Mouse (Mus musculus) neural tube, embryonic 10.5 days (tissue): Measurements from ENCODE around the gene Bach2.

ENCODE experiments used
- DNase-seq: peaks from one replicate; pipeline ENCODE4 v3.0.0-alpha.2; 2017; ENCODE audit warnings: low spot score; ENCODE audit errors: extremely low spot score

Gene Bach2

DNA sequence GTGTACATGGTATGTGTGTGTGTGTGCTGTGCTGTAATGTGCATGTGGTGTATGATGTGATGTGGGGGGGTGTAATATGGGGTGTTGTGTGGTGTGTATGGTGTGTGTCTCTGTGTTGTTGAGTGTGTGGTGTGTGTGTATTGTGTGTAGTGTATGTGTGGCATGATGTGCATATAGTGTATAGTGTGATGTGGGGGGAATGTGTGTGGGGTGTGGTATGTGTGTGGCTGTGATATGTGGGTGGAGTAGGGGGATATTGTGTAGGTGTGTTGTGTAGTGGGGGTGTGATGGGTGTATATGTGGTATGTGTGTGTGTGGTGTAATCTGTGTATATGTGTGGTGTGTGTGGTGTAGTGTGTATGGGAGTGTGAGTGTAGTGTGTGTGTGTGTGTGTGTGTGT is 15.0 kb upstream of the Bach2 start:
- no peak for DNase-seq

DNA sequence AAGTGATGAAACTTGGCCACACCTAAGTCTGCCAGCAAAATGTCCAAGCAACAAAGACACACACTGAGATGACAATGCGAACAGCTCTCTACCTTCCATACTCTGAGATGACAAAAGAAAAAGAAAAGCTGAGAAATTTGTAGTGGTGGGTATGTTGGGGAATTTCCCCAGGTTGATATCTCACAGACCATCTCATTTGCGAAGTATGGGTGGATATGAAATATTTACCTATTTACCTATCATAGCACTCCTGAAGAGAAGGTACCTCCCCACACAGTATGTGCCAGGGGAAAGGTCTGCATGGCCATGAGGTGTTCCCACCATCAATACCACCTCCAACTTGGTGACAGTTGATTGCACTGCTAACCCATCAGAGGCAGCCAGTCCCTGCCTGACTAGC is 13.4 kb upstream of the Bach2 start:
- DNase-seq: no peak

DNA sequence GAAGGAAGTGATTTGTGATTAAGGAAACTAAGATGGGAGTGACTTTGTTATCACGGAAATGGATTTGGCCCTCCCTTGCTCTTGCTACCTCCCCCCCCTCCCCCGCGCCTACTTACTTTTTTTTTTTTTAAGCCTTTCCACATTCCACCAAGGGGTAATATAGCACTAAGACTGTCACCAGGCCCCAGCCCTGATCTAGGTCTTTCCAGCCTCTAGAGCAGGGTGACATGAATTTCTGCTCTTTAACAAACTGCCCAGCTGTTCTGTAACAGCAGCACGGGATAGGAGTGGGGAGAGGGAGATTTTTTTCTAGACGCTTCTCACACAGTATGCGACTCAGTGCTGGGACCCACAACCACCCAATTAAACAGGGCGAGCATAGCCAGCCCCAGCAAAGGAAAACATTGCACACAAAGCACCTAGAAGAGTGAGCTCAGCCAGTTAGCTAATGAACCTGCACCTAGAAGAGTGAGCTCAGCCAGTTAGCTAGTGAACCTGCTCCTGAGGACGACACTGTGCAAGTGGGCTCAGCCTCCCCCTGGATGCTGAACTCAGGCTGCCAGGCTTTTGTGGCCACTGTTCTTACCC is 10.5 kb upstream of the Bach2 start:
- no peak for DNase-seq

DNA sequence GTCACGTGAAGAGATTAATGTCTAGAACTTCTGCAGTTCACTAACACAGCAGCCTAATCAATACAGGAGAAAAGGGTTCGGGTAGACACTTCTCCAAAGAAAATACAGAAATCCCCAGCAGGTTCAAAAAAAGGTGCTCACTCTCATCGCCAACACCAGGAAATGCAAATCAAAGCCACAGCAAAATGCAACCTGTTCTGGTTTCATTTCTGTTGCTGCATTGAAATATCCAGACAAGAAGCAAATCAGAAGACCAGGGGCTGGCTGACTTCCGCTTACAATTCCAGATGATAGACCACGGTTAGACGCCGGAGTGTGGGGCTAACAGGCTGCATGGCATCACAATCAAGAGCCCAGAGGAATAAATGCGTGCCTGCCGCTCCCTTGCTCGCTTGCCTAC is 9.3 kb upstream of the Bach2 start:
- DNase-seq: no peak

DNA sequence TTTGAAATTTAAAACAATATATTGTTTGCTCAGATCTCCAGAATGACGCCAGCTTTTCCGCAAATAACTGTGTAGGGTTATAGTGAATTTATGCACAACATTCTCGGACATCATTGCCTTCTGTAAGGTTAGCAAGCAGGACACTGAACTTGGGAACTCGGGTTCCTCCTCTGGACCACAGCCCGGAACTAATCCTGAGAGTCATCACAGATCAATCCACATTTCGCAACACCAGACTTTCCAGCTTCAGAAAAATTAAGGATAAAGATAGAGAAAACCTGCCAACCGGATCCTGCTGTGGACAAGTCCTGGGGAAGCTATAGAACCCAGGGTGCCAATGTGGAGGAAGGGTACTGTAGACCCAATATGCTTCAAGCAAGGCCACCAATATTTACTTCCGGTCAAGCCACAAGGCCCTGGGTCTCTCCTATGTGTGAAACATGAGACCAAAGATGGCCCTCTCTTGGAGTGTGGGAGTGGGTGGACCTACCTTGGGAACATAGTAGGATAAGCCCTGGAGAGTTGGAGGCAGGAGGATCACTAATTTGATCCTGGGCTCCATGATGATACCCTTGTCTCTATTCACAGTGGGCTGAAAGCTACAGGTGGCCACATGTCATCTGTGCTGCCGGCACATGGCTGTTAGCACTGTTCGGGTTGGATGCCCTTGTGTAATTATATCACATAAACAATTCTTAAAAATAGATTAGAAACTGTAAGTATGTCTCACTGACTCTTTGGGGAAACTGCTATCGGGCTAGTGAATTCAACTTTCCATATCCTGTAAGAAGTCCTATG is 7.1 kb upstream of the Bach2 start:
- no peak for DNase-seq

DNA sequence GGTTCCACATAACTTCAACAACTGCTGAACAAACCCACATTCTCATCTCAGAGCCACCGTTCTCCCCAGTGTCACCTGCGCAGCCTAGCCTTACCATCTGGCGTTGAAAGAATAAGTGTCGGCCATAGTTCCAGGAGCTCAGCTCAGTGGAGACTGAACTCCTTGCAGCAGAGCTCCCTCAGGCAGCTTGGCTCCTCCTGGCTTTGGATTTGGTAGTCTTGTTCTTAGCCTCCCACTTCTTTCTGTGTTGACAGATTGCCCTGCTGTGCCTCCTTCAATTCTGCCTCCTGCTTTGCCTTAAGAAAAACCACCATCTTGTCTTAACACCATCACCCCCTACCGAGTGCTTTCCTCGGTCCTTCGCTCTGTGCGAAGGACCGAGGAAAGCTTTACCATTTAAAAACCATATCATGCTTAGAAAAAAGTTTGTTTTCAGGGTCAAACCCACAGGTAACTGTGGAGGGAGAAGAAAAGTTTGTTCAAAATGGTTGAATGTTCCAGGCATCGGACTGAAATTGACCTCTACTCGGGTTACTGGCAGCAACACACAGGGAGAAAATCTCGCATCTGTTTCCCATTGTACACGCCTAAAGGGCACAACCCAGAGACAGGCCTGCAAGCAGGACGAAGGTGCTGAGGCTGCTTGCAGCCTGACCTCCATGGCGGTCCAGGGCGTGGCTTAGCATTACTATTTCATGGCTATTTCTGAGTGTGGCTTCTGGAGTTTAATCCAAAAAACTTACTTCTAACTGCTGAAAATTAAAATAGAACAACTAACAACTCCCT is 2.5 kb upstream of the Bach2 start:
- peak; percentile 39 for DNase-seq

DNA sequence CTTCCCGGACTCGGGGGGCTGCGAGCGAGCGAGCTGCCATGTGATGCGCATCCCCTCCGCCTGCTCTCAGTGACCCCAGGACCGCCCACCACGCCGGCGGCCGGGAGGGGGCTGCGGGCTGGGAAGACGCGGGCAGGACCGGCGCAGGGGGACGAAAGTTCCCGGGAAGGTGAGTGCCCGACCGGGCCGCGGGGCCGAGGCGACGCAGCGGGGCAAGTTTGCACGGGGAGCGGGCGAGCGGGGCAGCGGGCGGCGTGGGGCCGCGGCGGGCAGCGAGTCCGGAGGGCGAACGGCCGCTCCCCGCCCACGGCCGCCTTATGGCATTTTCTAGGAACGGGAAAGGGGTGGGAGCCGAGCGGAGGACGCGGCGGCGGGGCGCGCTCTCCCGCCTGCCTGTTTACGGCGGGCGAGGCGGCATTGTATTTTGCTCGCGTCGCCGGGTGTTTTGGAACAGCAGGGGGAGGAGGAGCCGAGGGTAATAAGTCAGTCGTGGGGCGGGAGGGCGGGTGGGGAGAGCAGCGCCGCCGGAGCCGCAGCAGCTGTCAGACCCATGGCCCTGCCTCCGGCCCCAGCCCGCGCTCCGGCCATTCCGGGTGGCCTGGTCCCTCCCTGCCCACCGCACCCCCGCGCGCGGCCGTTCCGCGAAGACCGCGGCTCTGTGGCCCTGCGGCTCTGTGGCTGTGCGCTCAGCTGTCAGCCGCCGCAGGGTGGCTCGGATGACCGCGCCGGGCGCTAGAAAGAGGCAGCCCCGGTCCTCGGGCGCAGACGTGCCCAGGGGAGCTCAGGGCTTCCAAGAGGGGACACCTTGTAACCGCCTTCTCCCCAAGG is 531 bp downstream of the Bach2 start:
- peak; percentile 90 for DNase-seq

DNA sequence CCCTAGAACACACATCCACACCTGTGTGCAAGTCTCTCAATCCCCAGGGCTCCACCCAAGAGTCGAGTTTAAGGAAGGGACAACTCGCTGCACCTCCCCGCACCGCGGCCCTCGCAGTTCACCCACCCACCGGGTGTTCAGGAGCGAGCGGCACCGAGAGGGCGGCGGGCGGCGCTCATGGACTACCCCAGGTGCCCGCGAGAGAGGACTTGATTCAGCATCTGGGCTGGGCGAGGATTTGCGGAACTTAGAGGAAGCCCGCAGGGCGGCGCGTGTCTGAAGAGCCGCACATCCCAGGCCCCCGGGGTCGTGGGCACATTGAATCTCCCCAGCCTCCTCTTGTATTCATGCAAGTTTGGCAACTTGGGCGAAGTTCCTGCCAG is 1.1 kb downstream of the Bach2 start:
- DNase-seq: peak; percentile 77

DNA sequence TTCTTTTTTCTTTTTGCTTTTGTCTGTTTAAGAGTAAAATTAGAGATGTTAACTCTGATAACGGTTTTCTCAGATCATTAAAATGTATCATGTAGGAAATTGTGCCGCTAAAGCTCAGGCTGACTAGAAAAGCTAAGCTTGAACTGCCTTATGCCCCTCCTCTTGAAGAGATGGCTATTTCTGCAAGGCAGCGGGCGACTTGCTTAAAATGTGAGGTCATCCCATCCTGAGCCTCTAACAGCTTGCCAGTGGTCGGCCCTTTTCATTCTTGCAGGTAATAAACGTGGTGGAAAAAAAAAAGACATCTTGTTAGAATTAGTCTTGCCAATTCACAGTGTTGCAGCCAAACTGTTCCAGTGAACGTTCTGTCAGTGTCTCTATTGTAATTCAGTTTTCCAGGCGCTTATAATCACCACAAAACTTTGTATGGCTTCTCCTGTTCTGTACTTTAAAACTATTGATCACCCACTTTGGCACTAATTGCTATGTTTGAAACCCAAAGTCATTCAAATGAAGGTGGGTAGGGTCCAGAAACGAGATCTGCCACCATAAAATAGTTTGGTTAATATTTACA is 1.9 kb downstream of the Bach2 start:
- no peak for DNase-seq

DNA sequence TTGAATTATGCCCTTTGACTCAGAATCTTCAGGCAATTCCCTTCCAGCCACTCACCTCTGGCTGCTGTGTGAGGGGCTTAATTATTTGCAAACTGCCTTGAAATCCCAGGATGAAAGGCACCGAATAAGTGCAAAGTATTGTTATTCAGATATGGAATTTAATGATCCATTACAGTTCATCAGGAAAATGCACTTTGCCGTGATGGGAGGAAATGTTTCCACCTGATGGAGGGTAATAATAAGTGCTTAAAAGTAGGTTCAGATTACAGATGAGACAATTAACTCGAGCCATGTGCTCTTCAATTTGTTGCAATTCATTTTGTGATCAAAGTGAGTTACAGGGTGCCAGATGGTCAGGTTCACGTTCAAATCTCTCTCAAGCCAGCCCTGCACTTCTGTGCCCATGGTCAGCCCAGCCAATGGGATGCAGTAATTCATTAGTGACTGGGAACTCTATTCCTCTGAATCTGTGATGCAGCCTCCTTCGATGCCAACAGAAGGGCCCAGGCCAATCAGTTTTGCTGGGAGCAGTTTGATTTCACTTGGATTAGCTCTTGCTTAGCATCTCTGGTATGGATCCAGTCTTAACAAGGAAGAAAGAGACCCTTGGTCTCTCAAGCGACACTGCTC is 2.9 kb downstream of the Bach2 start:
- DNase-seq: no peak

DNA sequence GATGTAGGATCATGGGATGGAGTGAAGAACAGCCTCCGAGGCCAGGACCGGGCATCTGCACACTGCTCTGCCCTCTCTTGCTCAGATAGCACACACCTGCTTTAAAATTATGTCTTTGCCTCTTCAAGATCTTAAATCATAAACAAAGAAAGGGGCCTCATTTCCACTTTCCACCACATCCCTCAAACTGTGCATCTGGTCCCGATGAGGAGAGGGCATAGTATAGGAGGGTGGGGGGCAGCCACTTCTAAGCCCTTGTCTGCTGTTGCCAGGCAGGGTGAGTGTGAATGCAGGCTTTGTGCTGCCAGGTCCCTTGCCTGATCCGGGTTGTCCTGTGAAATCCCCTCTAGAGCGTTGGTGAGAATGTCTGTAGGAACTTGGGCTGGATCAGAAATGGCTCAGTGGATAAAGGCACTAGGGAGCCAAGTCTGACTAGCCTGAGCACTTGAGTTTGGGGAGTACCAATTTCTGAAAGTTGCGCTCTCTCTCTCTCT is 3.6 kb downstream of the Bach2 start:
- DNase-seq: no peak

DNA sequence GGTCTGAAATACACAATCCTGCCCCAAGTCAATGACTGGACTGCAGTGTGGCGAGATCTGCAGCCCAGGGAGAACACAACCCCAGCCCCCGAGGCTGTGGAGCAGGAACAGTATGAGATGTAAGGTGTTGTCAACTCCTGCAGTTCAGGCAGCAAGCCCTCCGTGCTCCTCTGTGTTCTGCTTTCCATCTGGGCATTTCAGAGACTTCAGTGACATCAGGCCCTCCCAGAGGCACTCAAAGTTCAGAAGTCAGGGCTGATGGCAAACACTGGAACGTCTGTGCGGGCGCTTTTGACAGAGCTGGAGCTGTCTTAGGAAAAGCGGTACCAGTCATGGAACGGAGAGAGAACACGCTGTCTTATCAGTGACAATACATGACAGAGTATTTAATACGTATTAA is 4.9 kb downstream of the Bach2 start:
- DNase-seq: peak; percentile 50

DNA sequence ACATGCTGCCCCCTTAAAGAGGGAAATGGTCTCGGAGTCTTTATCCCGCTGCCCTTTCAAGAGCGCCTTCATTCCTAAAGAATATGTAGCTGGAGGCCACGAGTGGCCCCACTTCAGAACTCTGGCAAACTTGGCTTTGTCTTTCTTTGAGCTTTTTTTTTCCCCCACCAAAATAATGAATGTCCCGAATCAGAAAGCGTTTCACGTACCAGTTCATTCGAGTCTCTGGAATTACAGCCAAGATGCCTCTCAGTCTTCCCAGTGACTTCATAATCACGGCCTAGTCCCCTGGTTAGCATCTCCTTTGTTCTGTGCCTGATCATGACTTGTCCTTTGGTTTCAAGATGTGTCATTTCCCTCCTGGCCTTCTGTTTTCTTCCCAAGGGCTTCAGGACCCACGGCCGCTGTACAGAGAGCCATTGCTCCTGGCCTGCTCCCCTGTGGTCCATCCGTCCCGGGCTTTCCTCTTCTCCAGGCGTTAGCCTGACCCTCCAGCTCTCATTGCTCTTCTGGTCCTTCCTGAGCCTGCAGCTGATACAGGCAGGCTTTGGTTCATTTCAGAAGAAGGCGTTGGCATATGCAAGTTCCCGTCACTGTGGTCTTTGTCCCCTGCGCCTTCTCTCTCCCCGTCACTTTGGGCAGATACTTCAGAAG is 5.6 kb downstream of the Bach2 start:
- peak; percentile 34 for DNase-seq

DNA sequence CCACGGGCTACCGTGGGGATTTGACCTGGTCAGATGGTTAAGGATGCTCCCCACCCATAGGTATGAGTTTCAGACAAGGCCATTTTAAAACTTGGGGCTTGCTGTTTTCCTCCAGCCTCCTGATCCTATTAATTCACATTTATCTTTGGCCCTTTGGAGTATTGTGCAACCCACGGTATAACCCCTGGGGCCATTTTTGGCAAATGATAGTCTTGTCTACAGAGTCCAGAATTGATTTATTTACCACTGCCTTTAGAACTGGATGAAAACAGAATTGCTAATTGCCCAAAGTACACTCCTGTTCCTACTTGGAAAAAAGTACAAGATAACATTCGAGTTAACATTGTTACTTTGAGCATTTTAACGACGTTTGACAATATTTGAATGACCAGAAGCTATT is 7.0 kb downstream of the Bach2 start:
- no peak for DNase-seq

DNA sequence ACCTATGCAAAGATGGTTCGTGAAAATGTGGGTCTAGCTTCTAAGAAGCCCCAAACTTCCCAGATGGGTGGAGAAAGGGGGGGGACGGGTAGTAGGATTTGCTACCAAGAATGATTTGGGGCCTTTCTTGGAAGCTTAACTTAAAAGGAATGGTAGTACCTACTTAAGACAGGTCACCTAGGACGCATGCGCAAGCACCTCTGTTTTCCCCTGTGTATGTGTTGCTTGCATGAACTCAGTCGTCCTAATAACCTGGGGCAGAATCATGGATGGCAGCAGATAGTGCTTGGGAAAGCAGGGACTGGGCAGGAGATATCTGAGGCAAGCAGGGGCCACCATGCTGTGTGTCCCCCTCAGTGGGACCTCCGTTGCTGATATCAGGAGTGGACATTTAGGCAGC is 7.4 kb downstream of the Bach2 start:
- no peak for DNase-seq

DNA sequence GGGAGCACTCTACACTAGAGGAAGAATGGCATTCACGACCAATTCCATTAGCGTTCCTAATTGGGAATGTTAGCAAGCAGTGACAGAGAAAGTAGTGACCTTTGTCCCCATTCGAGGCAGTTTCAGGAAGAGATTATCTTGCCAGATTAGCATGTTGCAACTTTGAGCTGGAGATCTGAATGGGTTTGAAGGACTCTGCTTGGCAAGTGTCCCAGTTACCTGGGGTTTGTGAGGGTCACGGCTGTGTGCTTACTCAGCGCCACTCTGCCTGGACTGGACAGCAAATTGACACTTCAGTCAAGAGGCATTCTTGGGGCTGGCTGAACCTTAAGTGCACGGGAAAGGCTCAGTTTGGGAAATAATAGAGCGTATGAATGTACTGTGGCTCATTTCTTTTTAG is 8.2 kb downstream of the Bach2 start:
- DNase-seq: no peak

DNA sequence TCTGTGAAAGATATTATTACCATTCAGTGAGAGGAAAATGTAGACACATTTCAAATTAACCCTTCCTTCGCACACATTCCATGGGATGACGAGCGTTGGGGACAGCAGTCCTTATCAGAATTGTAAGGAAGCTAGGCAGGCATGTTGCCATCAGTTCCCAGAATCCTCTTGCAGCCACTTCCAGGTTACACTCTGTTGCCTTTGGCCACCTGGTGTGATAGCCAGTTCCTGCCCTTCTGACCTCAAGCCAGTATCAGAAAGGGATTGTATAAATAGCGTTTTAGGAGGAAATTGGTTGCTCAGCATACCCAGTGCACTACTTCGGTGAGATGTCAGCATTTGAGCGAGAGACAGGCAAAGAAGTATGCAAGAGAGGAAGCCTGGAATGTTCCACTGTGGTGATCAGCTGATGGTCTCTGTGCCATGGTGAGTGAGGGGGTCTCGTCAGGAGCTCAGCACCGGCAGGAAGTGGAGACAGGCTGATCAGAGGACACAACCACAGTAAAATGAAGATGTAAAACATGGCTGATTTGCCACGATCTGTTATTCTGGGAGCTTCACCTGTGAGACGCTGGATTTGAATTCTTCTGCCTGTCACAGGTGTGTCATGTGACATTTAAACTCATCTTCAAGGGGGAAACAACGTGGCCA is 9.0 kb downstream of the Bach2 start:
- no peak for DNase-seq

DNA sequence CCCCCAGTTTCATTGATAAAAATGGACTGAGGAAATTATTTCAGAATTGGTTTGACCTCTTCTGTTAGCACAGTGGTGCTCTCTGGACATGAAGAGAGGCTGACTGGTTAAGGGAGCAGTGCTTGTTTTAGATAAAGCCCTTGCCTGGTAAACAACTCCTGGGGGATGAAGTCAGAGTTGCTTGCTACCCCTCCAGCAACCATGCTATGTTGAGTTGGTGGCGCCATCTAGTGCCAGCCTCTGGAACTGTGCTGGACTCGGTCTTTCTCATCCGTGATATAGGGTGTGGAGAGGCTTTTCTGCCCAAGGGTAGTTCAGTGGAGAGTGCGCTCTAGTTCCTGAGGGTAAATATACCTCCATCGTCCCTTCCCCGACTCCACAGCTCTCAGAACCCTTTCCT is 9.6 kb downstream of the Bach2 start:
- peak; percentile 80 for DNase-seq

DNA sequence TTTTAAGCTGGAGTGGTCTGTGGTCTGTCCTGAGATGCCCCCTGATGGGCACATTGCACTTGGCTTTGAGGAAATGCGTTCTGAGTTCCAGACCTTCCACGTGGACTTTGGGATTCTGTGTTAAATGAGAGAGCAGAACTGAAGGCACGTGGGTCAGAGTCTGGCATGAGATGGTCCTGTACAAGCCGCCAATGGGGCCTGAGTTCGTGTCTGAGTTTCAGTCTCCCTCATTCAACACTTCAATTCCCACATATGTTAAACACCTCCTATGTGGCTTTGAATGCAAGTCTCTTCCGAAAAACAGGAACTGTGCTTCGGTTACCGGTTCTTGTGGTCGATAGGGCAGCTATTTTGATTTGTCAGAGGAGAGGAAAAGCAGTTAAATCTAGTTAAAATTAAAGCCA is 10.4 kb downstream of the Bach2 start:
- DNase-seq: no peak
